Mouse (Mus musculus) forebrain, embryonic 15.5 days (tissue): ENCODE results near the gene Ptcd3. TPM values are rescaled to one million over a fixed set of nuclear protein-coding genes. Genes with fewer than 3 reads are reported as not detected.

Source experiments
- ATAC-seq: fragments of 200-750 bp; cut with Nextera tagmentation; replicated peaks from 2 replicates; pipeline ENCODE4 v1.8.0; 2017; ENCODE audit warnings: mild to moderate bottlenecking, moderate TSS enrichment, moderate library complexity
- H3K27ac ChIP-seq: fragments of 300-500 bp; sonication (generic); replicated peaks from 2 replicates; pipeline ENCODE4 v1.5.1; 2015; ENCODE audit warnings: mild to moderate bottlenecking, inconsistent platforms
- H3K27me3 ChIP-seq: fragments of 300-500 bp; sonication (generic); 2 replicates; pipeline ENCODE4 v1.6.1; 2015; ENCODE audit warnings: inconsistent platforms
- H3K36me3 ChIP-seq: fragments of 300-500 bp; sonication (generic); 2 replicates; pipeline ENCODE4 v1.6.1; 2015; ENCODE audit warnings: mild to moderate bottlenecking, inconsistent platforms
- H3K4me1 ChIP-seq: fragments of 300-500 bp; sonication (generic); 2 replicates; pipeline ENCODE4 v1.6.1; 2015; ENCODE audit warnings: inconsistent platforms
- H3K4me2 ChIP-seq: fragments of 300-500 bp; sonication (generic); replicated peaks from 2 replicates; pipeline ENCODE4 v1.6.1; 2015; ENCODE audit warnings: mild to moderate bottlenecking, inconsistent platforms
- H3K4me3 ChIP-seq: fragments of 300-500 bp; sonication (generic); 2 replicates; pipeline ENCODE4 v1.5.1; 2015; ENCODE audit warnings: mild to moderate bottlenecking, inconsistent platforms
- H3K9ac ChIP-seq: fragments of 300-500 bp; sonication (generic); replicated peaks from 2 replicates; pipeline ENCODE4 v1.6.1; 2015; ENCODE audit warnings: mild to moderate bottlenecking, inconsistent platforms
- H3K9me3 ChIP-seq: fragments of 300-500 bp; sonication (generic); 2 replicates; pipeline ENCODE4 v1.6.1; 2016; ENCODE audit warnings: inconsistent platforms
- WGBS: fragments of 180-500 bp; shearing (Covaris S2); methylation state at CpG from one replicate; pipeline ENCODE4 v1.1.7; 2015; ENCODE audit warnings: mixed read lengths; 5-methylcytosine and 5-hydroxymethylcytosine counted together
- polyA plus RNA-seq: library from polyadenylated mRNA; unstranded; fragments of >200 nt; fragmentation: Nextera tagmentation; extraction: Ambion mirVana; gene quantifications from 2 replicates; pipeline ENCODE4 v1.2.1, GENCODE M21; 2015

Gene Ptcd3
- polyA plus RNA-seq = 90.4 and 98.1 TPM in 2 replicates

GRCm38 (mm10) chr6:71908481-71909381 is at the start of gene Ptcd3, which contains the start of gene Polr1a:
Gene Ptcd3 (minus strand): TSS chr6:71908750.
Gene Polr1a (plus strand): TSS chr6:71909053.
- peak; percentile 95 for ATAC-seq
- no peaks in the 10 kb centered on the region for H3K27me3 ChIP-seq
- H3K9me3 ChIP-seq = no peaks in the 10 kb centered on the region
- peaks cover 15% of the 10 kb centered on the region for H3K4me1 ChIP-seq
- peaks cover 24% of the 10 kb centered on the region for H3K36me3 ChIP-seq
- peak within 1 kb of the TSS; percentile 72 for H3K4me2 ChIP-seq
- H3K4me3 ChIP-seq = peak within 1 kb of the TSS; percentile 77
- peak within 1 kb of the TSS; percentile 80 for H3K27ac ChIP-seq
- WGBS = under 1% methylated on average over 58 of the region's 58 CpGs
- H3K9ac ChIP-seq = peak within 1 kb of the TSS; percentile 64

- peaks cover 17% of the 10 kb centered on the region for H3K36me3 ChIP-seq
- H3K27me3 ChIP-seq = no peaks in the 10 kb centered on the region
- WGBS = 88% methylated on average over 5 of the region's 5 CpGs
- ATAC-seq = no peak
- H3K9me3 ChIP-seq = no peaks in the 10 kb centered on the region
- H3K4me3 ChIP-seq = no peak overlapping the region
- no peak overlapping the region for H3K27ac ChIP-seq
- H3K4me2 ChIP-seq = no peak overlapping the region
- no peak overlapping the region for H3K9ac ChIP-seq
- no peaks in the 10 kb centered on the region for H3K4me1 ChIP-seq
These were observed 42.6 kb upstream of the Ptcd3 start for GRCm38 (mm10) chr6:71951192-71951591.

GRCm38 (mm10) chr6:71950592-71950991 is 42.0 kb upstream of the Ptcd3 start:
- H3K36me3 ChIP-seq = peaks cover 17% of the 10 kb centered on the region
- 88% methylated on average over 3 of the region's 3 CpGs for WGBS
- H3K4me3 ChIP-seq = no peak overlapping the region

GRCm38 (mm10) chr6:71949721-71950120 is 41.2 kb upstream of the Ptcd3 start:
- Histone ChIP-seq H3K4me3 (no peak overlapping the region), H3K9me3 (no peaks in the 10 kb centered on the region), H3K4me1 (no peaks in the 10 kb centered on the region), H3K9ac (no peak overlapping the region), H3K36me3 (peaks cover 15% of the 10 kb centered on the region), H3K27me3 (no peaks in the 10 kb centered on the region), H3K27ac (no peak overlapping the region), H3K4me2 (no peak overlapping the region)
- 77% methylated on average over 3 of the region's 3 CpGs for WGBS
- no peak for ATAC-seq

More at GRCm38 (mm10) chr6:71950592-71950991, 42.0 kb upstream of the Ptcd3 start:
- no peaks in the 10 kb centered on the region for H3K9me3 ChIP-seq
- H3K4me1 ChIP-seq = no peaks in the 10 kb centered on the region
- no peak overlapping the region for H3K27ac ChIP-seq
- H3K27me3 ChIP-seq = no peaks in the 10 kb centered on the region
- ATAC-seq = no peak
- no peak overlapping the region for H3K9ac ChIP-seq
- no peak overlapping the region for H3K4me2 ChIP-seq

GRCm38 (mm10) chr6:71946121-71946520 is 37.6 kb upstream of the Ptcd3 start:
- no peaks in the 10 kb centered on the region for H3K27me3 ChIP-seq
- no peak for ATAC-seq
- 94% methylated on average over 8 of the region's 8 CpGs for WGBS
- no peak overlapping the region for H3K4me2 ChIP-seq
- H3K36me3 ChIP-seq = peaks cover 13% of the 10 kb centered on the region; the same call in 1 of the 2 replicates
- no peak overlapping the region for H3K27ac ChIP-seq
- no peak overlapping the region for H3K9ac ChIP-seq
- no peaks in the 10 kb centered on the region for H3K4me1 ChIP-seq
- no peak overlapping the region for H3K4me3 ChIP-seq
- H3K9me3 ChIP-seq = no peaks in the 10 kb centered on the region

- Histone ChIP-seq H3K9ac (no peak overlapping the region), H3K27ac (no peak overlapping the region), H3K4me3 (no peak overlapping the region), H3K4me2 (no peak overlapping the region), H3K36me3 (peaks cover 16% of the 10 kb centered on the region; the same call in 1 of the 2 replicates), H3K4me1 (no peaks in the 10 kb centered on the region), H3K9me3 (no peaks in the 10 kb centered on the region), H3K27me3 (no peaks in the 10 kb centered on the region)
- no peak for ATAC-seq
- WGBS = 93% methylated on average over 6 of the region's 6 CpGs
These were observed 36.6 kb upstream of the Ptcd3 start for GRCm38 (mm10) chr6:71945101-71945500.

GRCm38 (mm10) chr6:71940912-71941311 is 32.4 kb upstream of the Ptcd3 start:
- 88% methylated on average over 6 of the region's 6 CpGs for WGBS

GRCm38 (mm10) chr6:71935737-71936136 is 27.2 kb upstream of the Ptcd3 start:
- no peaks in the 10 kb centered on the region for H3K9me3 ChIP-seq
- H3K36me3 ChIP-seq = peaks cover 42% of the 10 kb centered on the region
- no peaks in the 10 kb centered on the region for H3K4me1 ChIP-seq
- H3K9ac ChIP-seq = no peak overlapping the region
- WGBS = 62% methylated on average over 2 of the region's 2 CpGs
- no peak for ATAC-seq
- H3K4me3 ChIP-seq = no peak overlapping the region
- no peaks in the 10 kb centered on the region for H3K27me3 ChIP-seq
- H3K27ac ChIP-seq = no peak overlapping the region
- H3K4me2 ChIP-seq = no peak overlapping the region

More at GRCm38 (mm10) chr6:71940912-71941311, 32.4 kb upstream of the Ptcd3 start:
- Histone ChIP-seq H3K4me3 (no peak overlapping the region), H3K9me3 (no peaks in the 10 kb centered on the region), H3K36me3 (peaks cover 33% of the 10 kb centered on the region), H3K4me2 (no peak overlapping the region), H3K9ac (no peak overlapping the region), H3K27me3 (no peaks in the 10 kb centered on the region), H3K4me1 (no peaks in the 10 kb centered on the region), H3K27ac (no peak overlapping the region)
- ATAC-seq = no peak

GRCm38 (mm10) chr6:71934081-71934556 is 25.6 kb upstream of the Ptcd3 start:
- 75% methylated on average over 2 of the region's 2 CpGs for WGBS
- 0 out of 2 replicates have a peak overlapping the region, but pooled peaks have one; percentile 16 for H3K27ac ChIP-seq
- no peaks in the 10 kb centered on the region for H3K4me1 ChIP-seq
- H3K4me2 ChIP-seq = no peak overlapping the region
- H3K4me3 ChIP-seq = no peak overlapping the region
- H3K27me3 ChIP-seq = no peaks in the 10 kb centered on the region
- no peaks in the 10 kb centered on the region for H3K9me3 ChIP-seq
- H3K9ac ChIP-seq = no peak overlapping the region
- H3K36me3 ChIP-seq = peaks cover 56% of the 10 kb centered on the region
- no peak; the same call in 1 of the 2 replicates for ATAC-seq

- Histone ChIP-seq H3K4me1 (no peaks in the 10 kb centered on the region), H3K4me3 (no peak overlapping the region), H3K27ac (no peak overlapping the region), H3K9me3 (no peaks in the 10 kb centered on the region), H3K4me2 (no peak overlapping the region), H3K36me3 (peaks cover 56% of the 10 kb centered on the region), H3K27me3 (no peaks in the 10 kb centered on the region), H3K9ac (no peak overlapping the region)
- WGBS = 90% methylated on average over 5 of the region's 5 CpGs
- no peak for ATAC-seq
These were observed 23.8 kb upstream of the Ptcd3 start for GRCm38 (mm10) chr6:71932347-71932746.

- no peaks in the 10 kb centered on the region for H3K9me3 ChIP-seq
- no peaks in the 10 kb centered on the region for H3K4me1 ChIP-seq
- H3K4me2 ChIP-seq = no peak overlapping the region
- no peaks in the 10 kb centered on the region for H3K27me3 ChIP-seq
- H3K4me3 ChIP-seq = no peak overlapping the region
- no peak overlapping the region for H3K27ac ChIP-seq
- 82% methylated on average over 12 of the region's 12 CpGs for WGBS
- H3K36me3 ChIP-seq = peaks cover 52% of the 10 kb centered on the region
- no peak overlapping the region for H3K9ac ChIP-seq
- ATAC-seq = no peak
These were observed 22.4 kb upstream of the Ptcd3 start for GRCm38 (mm10) chr6:71930830-71931437.

- no peak for ATAC-seq
These were observed 21.5 kb upstream of the Ptcd3 start for GRCm38 (mm10) chr6:71930053-71930452.

More at GRCm38 (mm10) chr6:71930053-71930452, 21.5 kb upstream of the Ptcd3 start:
- Histone ChIP-seq H3K4me3 (no peak overlapping the region), H3K27ac (no peak overlapping the region), H3K36me3 (peaks cover 52% of the 10 kb centered on the region), H3K4me1 (no peaks in the 10 kb centered on the region), H3K4me2 (no peak overlapping the region), H3K27me3 (no peaks in the 10 kb centered on the region), H3K9me3 (no peaks in the 10 kb centered on the region), H3K9ac (no peak overlapping the region)
- WGBS = 87% methylated on average over 10 of the region's 10 CpGs
